Mouse (Mus musculus) spleen, postnatal 10 days (tissue): ENCODE results near the gene H2-M9.

Source experiments
- DNase-seq, 2 experiments: peaks; one replicate each; pipeline ENCODE4 v3.0.0; 2021 to 2022; ENCODE audit warnings: low spot score in 2 of 2

Gene H2-M9

GRCm38 (mm10) chr17:36642566-36642965, at the start of gene H2-M9:
Gene H2-M9 (minus strand): TSS chr17:36642666.
- no peak for DNase-seq

GRCm38 (mm10) chr17:36672119-36672518, 29.7 kb upstream of the H2-M9 start, which contains the start of gene H2-M1:
Gene H2-M1 (minus strand): TSS chr17:36672219.
- no peak for DNase-seq
